Mouse (Mus musculus) limb, embryonic 14.5 days (tissue): ENCODE data around the gene Cntn3. TPM values are rescaled to one million over a fixed set of nuclear protein-coding genes. Genes with fewer than 3 reads are reported as not detected.

ENCODE experiments used
- ATAC-seq: fragments of 200-750 bp; cut with Nextera tagmentation; 2 replicates; pipeline ENCODE4 v1.8.0; 2017; ENCODE audit warnings: low read depth, moderate number of reproducible peaks, moderate TSS enrichment; ENCODE audit not compliant: low FRiP score
- DNase-seq: peaks from one replicate; pipeline ENCODE4 v3.0.0-alpha.2; 2015; ENCODE audit warnings: low spot score
- H3K27ac ChIP-seq: fragments of 300-500 bp; sonication (generic); replicated peaks from 2 replicates; pipeline ENCODE4 v1.5.1; 2014; ENCODE audit warnings: low read depth, mild to moderate bottlenecking, low read length, moderate library complexity, mixed read lengths
- H3K27me3 ChIP-seq: fragments of 300-500 bp; sonication (generic); 2 replicates; pipeline ENCODE4 v1.6.1; 2014; ENCODE audit warnings: low read length, mixed read lengths; ENCODE audit not compliant: control insufficient read depth, insufficient read depth
- H3K36me3 ChIP-seq: fragments of 300-500 bp; sonication (generic); 2 replicates; pipeline ENCODE4 v1.6.1; 2014; ENCODE audit warnings: mild to moderate bottlenecking, low read length, moderate library complexity, mixed read lengths; ENCODE audit not compliant: control insufficient read depth, insufficient read depth
- H3K4me1 ChIP-seq: fragments of 300-500 bp; sonication (generic); 2 replicates; pipeline ENCODE4 v1.6.1; 2014; ENCODE audit warnings: antibody characterized with exemption, low read length, mixed read lengths; ENCODE audit not compliant: control insufficient read depth, insufficient read depth
- H3K4me2 ChIP-seq: fragments of 300-500 bp; sonication (generic); replicated peaks from 2 replicates; pipeline ENCODE4 v1.6.1; 2014; ENCODE audit warnings: low read depth, mild to moderate bottlenecking, low read length, moderate library complexity; ENCODE audit not compliant: severe bottlenecking
- H3K4me3 ChIP-seq: fragments of 300-500 bp; sonication (generic); replicated peaks from 2 replicates; pipeline ENCODE4 v1.5.1; 2014; ENCODE audit warnings: low read length
- H3K9ac ChIP-seq: fragments of 300-500 bp; sonication (generic); 2 replicates; pipeline ENCODE4 v1.6.1; 2014; ENCODE audit warnings: mild to moderate bottlenecking, low read depth, low read length, moderate library complexity; ENCODE audit not compliant: severe bottlenecking
- H3K9me3 ChIP-seq: fragments of 300-500 bp; sonication (generic); 2 replicates; pipeline ENCODE4 v1.6.1; 2016; ENCODE audit warnings: low read length; ENCODE audit not compliant: control insufficient read depth
- POLR2A ChIP-seq: fragments of 200-500 bp; IDR thresholded peaks from 2 replicates; pipeline ENCODE4 v1.8.0; 2012; ENCODE audit warnings: inconsistent platforms, mild to moderate bottlenecking, moderate library complexity, borderline replicate concordance; ENCODE audit not compliant: insufficient read depth, insufficient read length; ENCODE audit errors: extremely low read depth
- WGBS: fragments of 180-500 bp; shearing (Covaris S2); extraction: QIAGEN DNeasy Blood & Tissue Kit; methylation state at CpG from one replicate; pipeline ENCODE4 v1.1.7; 2014; 5-methylcytosine and 5-hydroxymethylcytosine counted together
- polyA plus RNA-seq, 2 experiments: library from polyadenylated mRNA; depleted of rRNA in 1 of 2; stranded (reverse) in 1 of 2; unstranded in 1 of 2; fragments of >200 nt; fragmentation: Nextera tagmentation in 1 of 2; extraction: Ambion mirVana in 1 of 2; gene quantifications; 2 replicates each; pipeline versions ENCODE4 v1.2.1 to v1.2.3; 2012 to 2014

Gene Cntn3
- polyA plus RNA-seq, 2 experiments = 2.2 to 2.9 TPM

- H3K9ac ChIP-seq = no peak overlapping the region
- WGBS = 88% methylated on average over 4 of the region's 4 CpGs
- DNase-seq (no peak), ATAC-seq (no peak)
- no peaks in the 10 kb centered on the region for H3K4me1 ChIP-seq
- H3K36me3 ChIP-seq = no peaks in the 10 kb centered on the region
- H3K4me3 ChIP-seq = no peak overlapping the region
- H3K27ac ChIP-seq = no peak overlapping the region
- TF ChIP-seq POLR2A = no peak
- no peaks in the 10 kb centered on the region for H3K27me3 ChIP-seq
- no peaks in the 10 kb centered on the region for H3K9me3 ChIP-seq
- no peak overlapping the region for H3K4me2 ChIP-seq
Observed at GRCm38 (mm10) chr6:102121676-102122075, 451.2 kb downstream of the Cntn3 start.

- H3K9me3 ChIP-seq = no peaks in the 10 kb centered on the region
- WGBS = 87% methylated on average over 2 of the region's 2 CpGs
- TF ChIP-seq POLR2A = no peak
- no peak overlapping the region for H3K27ac ChIP-seq
- H3K36me3 ChIP-seq = no peaks in the 10 kb centered on the region
- no peaks in the 10 kb centered on the region for H3K27me3 ChIP-seq
- ATAC-seq = no peak
- H3K4me2 ChIP-seq = no peak overlapping the region
- no peak for DNase-seq
- no peak overlapping the region for H3K9ac ChIP-seq
- no peaks in the 10 kb centered on the region for H3K4me1 ChIP-seq
- H3K4me3 ChIP-seq = no peak overlapping the region
Observed at GRCm38 (mm10) chr6:102120003-102120402, 452.9 kb downstream of the Cntn3 start.

- TF ChIP-seq POLR2A = no peak
- no peak for ATAC-seq
- WGBS = 60% methylated on average over 2 of the region's 2 CpGs
Observed at GRCm38 (mm10) chr6:102113629-102114028, 459.3 kb downstream of the Cntn3 start.

More at GRCm38 (mm10) chr6:102113629-102114028, 459.3 kb downstream of the Cntn3 start:
- Histone ChIP-seq H3K4me3 (no peak overlapping the region), H3K9ac (no peak overlapping the region), H3K36me3 (no peaks in the 10 kb centered on the region), H3K27me3 (no peaks in the 10 kb centered on the region), H3K4me1 (no peaks in the 10 kb centered on the region), H3K4me2 (no peak overlapping the region), H3K27ac (no peak overlapping the region), H3K9me3 (no peaks in the 10 kb centered on the region)
- DNase-seq = no peak
